Mouse (Mus musculus) lung, adult 18-20 months (tissue): ENCODE measurements at regions not wholly inside any gene's neighbourhood (a gene's known extent, or its start where the extent isn't known, plus 50 kb on each side); places are given as distances from the start of the nearest gene placed in this dataset.

Experiments used
- DNase-seq, 2 experiments: peaks; one replicate each; pipeline ENCODE4 v3.0.0; 2022; ENCODE audit warnings: mixed read lengths in 2 of 2

DNA sequence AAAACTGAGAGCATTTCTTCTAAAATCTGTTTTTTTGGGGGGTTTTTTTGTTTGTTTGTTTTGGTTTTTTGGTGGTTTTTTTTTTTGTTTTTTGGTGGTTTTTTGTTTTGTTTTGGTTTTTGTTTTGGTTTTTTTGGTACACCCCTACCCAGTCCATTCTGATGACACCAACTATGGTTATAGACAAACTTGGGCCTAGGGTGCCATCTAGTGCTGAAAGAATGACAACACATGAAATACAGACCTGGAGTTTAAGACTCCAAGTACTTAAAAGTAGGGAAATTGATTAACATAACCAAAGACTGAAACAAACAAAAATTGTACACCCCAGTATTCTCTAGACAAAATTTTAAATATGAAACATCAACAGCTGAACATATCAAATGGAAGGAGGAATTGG lies 76.0 kb upstream of the Ano5 start:
- DNase-seq, result peak in 1 of 2 experiments; percentile 4

DNA sequence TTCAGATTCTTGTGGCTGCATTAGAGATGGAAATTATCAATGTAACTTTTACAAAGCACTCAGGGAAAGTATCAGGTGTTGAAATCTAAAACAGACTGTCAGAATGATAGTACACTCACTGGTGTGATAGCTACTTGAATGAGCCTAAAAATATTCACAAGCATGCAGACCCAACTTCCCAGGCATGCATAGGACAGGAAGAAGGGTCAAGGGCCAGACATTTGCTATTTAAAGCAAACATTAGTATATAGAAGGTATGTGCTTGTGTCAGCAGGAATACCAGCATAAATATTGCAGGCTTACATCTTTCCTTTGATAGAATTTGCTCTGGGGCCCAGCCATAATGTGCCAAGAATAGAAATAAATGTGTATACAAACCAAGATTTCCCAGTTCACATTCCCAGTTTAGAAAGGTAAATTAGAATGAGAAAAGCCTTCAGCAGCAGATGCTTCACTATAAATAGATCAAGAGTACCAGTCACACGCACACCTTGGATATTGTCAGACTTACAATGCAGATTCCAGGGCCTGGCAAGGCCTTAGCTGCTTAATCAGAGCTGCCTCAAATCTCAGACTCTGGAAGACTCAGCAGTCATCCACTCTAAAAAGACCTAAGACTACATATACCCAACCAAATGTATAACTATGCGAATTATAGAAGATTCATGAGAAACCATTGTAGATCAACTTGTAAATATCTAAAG lies 55.7 kb upstream of the Ano5 start:
- no peak for DNase-seq

DNA sequence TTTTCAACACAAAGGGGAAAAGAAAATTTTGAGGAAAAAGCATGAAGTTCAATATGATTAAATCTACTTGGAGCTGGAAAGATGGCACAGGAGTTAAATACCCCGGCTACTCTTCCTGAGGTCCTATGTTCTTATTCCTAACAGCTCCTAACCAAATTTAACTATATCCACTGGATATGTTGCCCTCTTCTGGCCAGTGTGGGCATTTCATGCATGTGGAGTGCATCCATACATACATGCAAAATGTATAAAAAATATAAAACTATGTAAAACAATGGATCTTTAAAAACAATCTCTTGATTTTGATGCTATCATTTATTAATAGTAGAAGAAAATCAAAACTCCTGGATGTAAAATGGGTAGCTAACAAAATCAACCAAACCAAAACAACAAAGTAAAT lies 52.1 kb upstream of the Ano5 start:
- DNase-seq, result no peak
